Mouse (Mus musculus) 416B (cell line): ENCODE results near the gene H2-Eb2.
"Not testable (repeated sequence)": the region's sequence is repeated elsewhere in the genome, so short reads cannot be mapped to it uniquely, and the experiment has no call there.

Source experiments
- DNase-seq: peaks from one replicate; pipeline ENCODE4 v3.0.0; 2011; ENCODE audit warnings: low read depth

H2-Eb2 gene

GRCm38 (mm10) chr17:34306407-34306806 lies 19.1 kb upstream of the H2-Eb2 start:
- no peak for DNase-seq

- no peak for DNase-seq
Measured at GRCm38 (mm10) chr17:34307216-34307615, 18.2 kb upstream of the H2-Eb2 start.

- no peak for DNase-seq
Measured at GRCm38 (mm10) chr17:34308161-34308560, 17.3 kb upstream of the H2-Eb2 start.

GRCm38 (mm10) chr17:34309225-34309624 lies 16.2 kb upstream of the H2-Eb2 start:
- DNase-seq: no peak

- no peak for DNase-seq
Measured at GRCm38 (mm10) chr17:34309683-34310385, 15.6 kb upstream of the H2-Eb2 start.

- DNase-seq: not testable (repeated sequence)
Measured at GRCm38 (mm10) chr17:34310526-34310925, 14.9 kb upstream of the H2-Eb2 start.

- no peak for DNase-seq
Measured at GRCm38 (mm10) chr17:34312185-34312584, 13.3 kb upstream of the H2-Eb2 start.

- DNase-seq: peak; percentile 73
Measured at GRCm38 (mm10) chr17:34313393-34313792, 12.1 kb upstream of the H2-Eb2 start.

- no peak for DNase-seq
Measured at GRCm38 (mm10) chr17:34314286-34314685, 11.2 kb upstream of the H2-Eb2 start.

GRCm38 (mm10) chr17:34315512-34315911 lies 10.0 kb upstream of the H2-Eb2 start:
- no peak for DNase-seq

GRCm38 (mm10) chr17:34316697-34317096 lies 8.8 kb upstream of the H2-Eb2 start:
- no peak for DNase-seq

GRCm38 (mm10) chr17:34317275-34317674 lies 8.2 kb upstream of the H2-Eb2 start:
- no peak for DNase-seq

- DNase-seq: no peak
Measured at GRCm38 (mm10) chr17:34326373-34326772, 908 bp downstream of the H2-Eb2 start.

- peak; percentile 80 for DNase-seq
Measured at GRCm38 (mm10) chr17:34329807-34330206, 4.3 kb downstream of the H2-Eb2 start.

- no peak for DNase-seq
Measured at GRCm38 (mm10) chr17:34331200-34331599, 5.7 kb downstream of the H2-Eb2 start.

GRCm38 (mm10) chr17:34340619-34341402 lies 15.3 kb downstream of the H2-Eb2 start:
- peak; percentile 90 for DNase-seq

- DNase-seq: no peak
Measured at GRCm38 (mm10) chr17:34344882-34345281, 19.4 kb downstream of the H2-Eb2 start.

GRCm38 (mm10) chr17:34345486-34345885 lies 20.0 kb downstream of the H2-Eb2 start:
- DNase-seq: no peak

- DNase-seq: peak; percentile 80
Measured at GRCm38 (mm10) chr17:34346041-34346440, 20.6 kb downstream of the H2-Eb2 start.

- peak; percentile 81 for DNase-seq
Measured at GRCm38 (mm10) chr17:34347606-34348308, 22.3 kb downstream of the H2-Eb2 start.

GRCm38 (mm10) chr17:34349429-34349828 lies 24.0 kb downstream of the H2-Eb2 start:
- DNase-seq: peak; percentile 83

GRCm38 (mm10) chr17:34354539-34354938 lies 29.1 kb downstream of the H2-Eb2 start, which contains the start of gene Btnl2:
TSS of gene Btnl2 (plus strand) at chr17:34354822.
- DNase-seq: no peak

GRCm38 (mm10) chr17:34354940-34355339 lies 29.5 kb downstream of the H2-Eb2 start:
- peak; percentile 27 for DNase-seq
